Mouse (Mus musculus): ENCODE results near the gene Slc9a8. TPM values are rescaled to one million over a fixed set of nuclear protein-coding genes. Genes with fewer than 3 reads are reported as not detected.

Slc9a8 gene
- polyA plus RNA-seq, 1 experiment: 26.4 TPM

- H3ac ChIP-seq (ENCODE audit: control insufficient read depth, insufficient read length): no peak overlapping the region
- no peaks in the 10 kb centered on the region for H3K27me3 ChIP-seq (ENCODE audit: control insufficient read depth, insufficient read depth, insufficient read length)
- peak overlapping the region; percentile 1 for H3K4me2 ChIP-seq (ENCODE audit: low read depth)
- no peak overlapping the region for H3K4me3 ChIP-seq
- no peak for TF ChIP-seq POLR2AphosphoS2 (IDR thresholded peaks at IDR 0.05; ENCODE audit: insufficient read length, low read depth)
- TF ChIP-seq MYOD1 (IDR thresholded peaks at IDR 0.05; ENCODE audit: control insufficient read depth in 1 of 3, insufficient read length in 2 of 3, low read depth in 2 of 3): peak in 1 of 3 experiments; percentile 16
- peak; percentile 87 for TF ChIP-seq USF1 (IDR thresholded peaks at IDR 0.05; ENCODE audit: low read depth)
- no peaks in the 10 kb centered on the region for H3K79me2 ChIP-seq (ENCODE audit: control insufficient read depth, insufficient read depth)
- H3K36me3 ChIP-seq (ENCODE audit: control insufficient read depth, insufficient read depth): no peaks in the 10 kb centered on the region
Measured at GRCm38 (mm10) chr2:167376160-167376564, 45.4 kb upstream of the Slc9a8 start.

DNA sequence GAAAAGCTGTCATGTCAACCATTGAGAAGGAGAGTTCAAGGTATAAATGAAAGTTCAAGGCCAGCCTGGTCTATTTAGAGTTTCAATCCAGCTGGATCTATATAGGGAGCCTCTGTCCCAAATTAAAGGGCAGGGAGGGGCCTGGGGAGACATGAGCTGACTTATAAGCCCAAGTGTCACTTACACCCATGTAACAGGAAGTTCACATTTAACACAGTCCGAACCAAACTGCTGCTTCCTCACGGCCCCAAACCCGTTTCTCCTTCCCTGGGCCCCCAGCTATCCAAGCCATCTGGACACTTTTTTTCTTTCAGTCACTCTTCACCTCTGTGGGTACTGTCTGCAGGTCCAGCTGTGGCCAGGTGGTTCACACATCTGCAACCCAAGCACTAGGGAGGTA, 43.8 kb upstream of the Slc9a8 start:
- TF ChIP-seq USF1 (IDR thresholded peaks at IDR 0.05; ENCODE audit: low read depth) (no peak), MAX (IDR thresholded peaks at IDR 0.05; ENCODE audit: low read depth) (no peak), SRF (IDR thresholded peaks at IDR 0.05; ENCODE audit: control insufficient read depth, insufficient read length, low read depth) (no peak), POLR2A (IDR thresholded peaks at IDR 0.05; ENCODE audit: insufficient read length, low read depth) (no peak), REST (IDR thresholded peaks at IDR 0.05; ENCODE audit: insufficient read depth, insufficient read length) (no peak), POLR2AphosphoS2 (IDR thresholded peaks at IDR 0.05; ENCODE audit: insufficient read length, low read depth) (no peak), MYOD1 (IDR thresholded peaks at IDR 0.05; ENCODE audit: control insufficient read depth in 1 of 3, insufficient read length in 2 of 3, low read depth in 2 of 3) (no peak), TCF3 (IDR thresholded peaks at IDR 0.05; ENCODE audit: insufficient read length, low read depth) (no peak), TCF12 (IDR thresholded peaks at IDR 0.05; ENCODE audit: insufficient read depth, poor library complexity, severe bottlenecking) (no peak), CEBPB (IDR thresholded peaks at IDR 0.05; ENCODE audit: insufficient read depth, poor library complexity, severe bottlenecking) (no peak), MYOG (IDR thresholded peaks at IDR 0.05; ENCODE audit: control insufficient read depth in 1 of 3, insufficient read depth in 1 of 3, insufficient read length in 2 of 3, low read depth in 2 of 3) (no peak), E2F4 (IDR thresholded peaks at IDR 0.05; ENCODE audit: insufficient read depth) (no peak)
- Histone ChIP-seq H3K27me3 (ENCODE audit: control insufficient read depth, insufficient read depth, insufficient read length) (no peaks in the 10 kb centered on the region), H3K4me2 (ENCODE audit: low read depth) (no peak overlapping the region), H3K79me2 (ENCODE audit: control insufficient read depth, insufficient read depth) (no peaks in the 10 kb centered on the region), H3K4me3 (no peak overlapping the region), H3K36me3 (ENCODE audit: control insufficient read depth, insufficient read depth) (no peaks in the 10 kb centered on the region), H3ac (ENCODE audit: control insufficient read depth, insufficient read length) (no peak overlapping the region)

DNA sequence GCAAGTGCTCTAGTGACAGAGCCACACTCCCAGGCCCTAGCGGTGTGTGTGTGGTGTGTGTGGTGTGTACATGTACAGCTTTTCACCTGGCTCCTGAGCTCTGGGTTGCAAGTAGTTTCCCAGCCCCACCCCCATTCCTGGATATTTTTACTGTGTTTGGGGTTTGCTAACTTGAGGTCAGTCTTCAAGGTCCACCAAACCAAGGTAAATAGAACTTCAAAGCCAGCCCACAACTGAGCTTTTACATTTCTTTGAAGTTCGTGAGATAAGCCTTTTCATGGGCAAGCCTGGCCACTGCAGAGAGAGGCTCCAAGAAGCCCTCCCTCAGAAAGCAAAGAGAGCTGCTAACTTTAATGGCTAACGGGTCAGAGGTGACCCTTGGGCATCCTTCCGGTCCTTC, 42.5 kb upstream of the Slc9a8 start:
- Histone ChIP-seq H3K4me2 (ENCODE audit: low read depth) (no peak overlapping the region), H3K79me2 (ENCODE audit: control insufficient read depth, insufficient read depth) (no peaks in the 10 kb centered on the region), H3K4me3 (no peak overlapping the region), H3K36me3 (ENCODE audit: control insufficient read depth, insufficient read depth) (no peaks in the 10 kb centered on the region), H3K27me3 (ENCODE audit: control insufficient read depth, insufficient read depth, insufficient read length) (no peaks in the 10 kb centered on the region), H3ac (ENCODE audit: control insufficient read depth, insufficient read length) (no peak overlapping the region)
- no peak for TF ChIP-seq POLR2AphosphoS2 (IDR thresholded peaks at IDR 0.05; ENCODE audit: insufficient read length, low read depth)
- TF ChIP-seq TCF12 (IDR thresholded peaks at IDR 0.05; ENCODE audit: insufficient read depth, poor library complexity, severe bottlenecking): no peak
- no peak for TF ChIP-seq USF1 (IDR thresholded peaks at IDR 0.05; ENCODE audit: low read depth)
- no peak for TF ChIP-seq CEBPB (IDR thresholded peaks at IDR 0.05; ENCODE audit: insufficient read depth, poor library complexity, severe bottlenecking)
- TF ChIP-seq MYOG (IDR thresholded peaks at IDR 0.05; ENCODE audit: control insufficient read depth in 1 of 3, insufficient read depth in 1 of 3, insufficient read length in 2 of 3, low read depth in 2 of 3): no peak
- no peak for TF ChIP-seq MYOD1 (IDR thresholded peaks at IDR 0.05; ENCODE audit: control insufficient read depth in 1 of 3, insufficient read length in 2 of 3, low read depth in 2 of 3)
- no peak for TF ChIP-seq POLR2A (IDR thresholded peaks at IDR 0.05; ENCODE audit: insufficient read length, low read depth)
- no peak for TF ChIP-seq E2F4 (IDR thresholded peaks at IDR 0.05; ENCODE audit: insufficient read depth)
- TF ChIP-seq REST (IDR thresholded peaks at IDR 0.05; ENCODE audit: insufficient read depth, insufficient read length): no peak
- TF ChIP-seq TCF3 (IDR thresholded peaks at IDR 0.05; ENCODE audit: insufficient read length, low read depth): no peak
- no peak for TF ChIP-seq SRF (IDR thresholded peaks at IDR 0.05; ENCODE audit: control insufficient read depth, insufficient read length, low read depth)

DNA sequence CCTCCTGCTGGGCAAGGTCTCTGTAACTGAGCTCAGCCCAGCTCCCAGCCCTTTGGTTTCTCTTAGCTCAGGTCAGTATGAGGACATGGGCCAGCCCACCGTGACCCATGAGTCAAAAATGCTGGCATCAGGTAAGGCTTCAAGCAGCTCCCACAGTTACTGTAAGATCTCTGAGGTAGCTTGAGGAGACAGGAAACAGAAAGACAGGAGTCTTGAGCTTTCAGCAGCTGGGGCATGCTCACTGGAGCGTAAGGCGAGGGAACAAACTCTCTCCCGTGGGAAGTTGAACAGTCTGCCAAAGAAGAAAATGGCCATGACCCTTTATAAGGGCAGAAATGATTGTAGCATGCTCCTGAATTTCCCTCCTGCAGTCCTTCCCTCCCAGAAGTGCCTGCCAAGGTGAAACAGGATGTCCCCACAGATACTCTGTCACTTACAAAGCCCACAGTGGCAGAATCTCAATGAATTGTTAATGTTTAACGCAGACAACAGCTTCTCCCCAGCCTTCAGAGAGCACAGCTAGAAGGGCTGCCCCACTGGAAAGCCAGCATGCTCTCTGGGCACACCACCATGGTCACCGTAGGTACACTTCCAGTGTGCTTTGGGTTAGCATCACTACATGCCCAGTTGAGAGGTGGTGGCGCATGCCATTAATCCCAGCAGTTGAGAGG, 40.8 kb upstream of the Slc9a8 start:
- H3K27me3 ChIP-seq (ENCODE audit: control insufficient read depth, insufficient read depth, insufficient read length): no peaks in the 10 kb centered on the region
- no peaks in the 10 kb centered on the region for H3K36me3 ChIP-seq (ENCODE audit: control insufficient read depth, insufficient read depth)
- H3ac ChIP-seq (ENCODE audit: control insufficient read depth, insufficient read length): no peak overlapping the region
- H3K4me2 ChIP-seq (ENCODE audit: low read depth): no peak overlapping the region
- H3K79me2 ChIP-seq (ENCODE audit: control insufficient read depth, insufficient read depth): no peaks in the 10 kb centered on the region
- H3K4me3 ChIP-seq: no peak overlapping the region
- no peak for TF ChIP-seq POLR2AphosphoS2 (IDR thresholded peaks at IDR 0.05; ENCODE audit: insufficient read length, low read depth)
- no peak for TF ChIP-seq TCF12 (IDR thresholded peaks at IDR 0.05; ENCODE audit: insufficient read depth, poor library complexity, severe bottlenecking)
- no peak for TF ChIP-seq MAX (IDR thresholded peaks at IDR 0.05; ENCODE audit: low read depth)
- no peak for TF ChIP-seq TCF3 (IDR thresholded peaks at IDR 0.05; ENCODE audit: insufficient read length, low read depth)
- no peak for TF ChIP-seq POLR2A (IDR thresholded peaks at IDR 0.05; ENCODE audit: insufficient read length, low read depth)
- no peak for TF ChIP-seq USF1 (IDR thresholded peaks at IDR 0.05; ENCODE audit: low read depth)
- TF ChIP-seq E2F4 (IDR thresholded peaks at IDR 0.05; ENCODE audit: insufficient read depth): no peak
- TF ChIP-seq MYOG (IDR thresholded peaks at IDR 0.05; ENCODE audit: control insufficient read depth in 1 of 3, insufficient read depth in 1 of 3, insufficient read length in 2 of 3, low read depth in 2 of 3): no peak
- no peak for TF ChIP-seq CEBPB (IDR thresholded peaks at IDR 0.05; ENCODE audit: insufficient read depth, poor library complexity, severe bottlenecking)
- no peak for TF ChIP-seq MYOD1 (IDR thresholded peaks at IDR 0.05; ENCODE audit: control insufficient read depth in 1 of 3, insufficient read length in 2 of 3, low read depth in 2 of 3)
- no peak for TF ChIP-seq REST (IDR thresholded peaks at IDR 0.05; ENCODE audit: insufficient read depth, insufficient read length)
- no peak for TF ChIP-seq SRF (IDR thresholded peaks at IDR 0.05; ENCODE audit: control insufficient read depth, insufficient read length, low read depth)

Data from myocyte (in vitro differentiated cells).